Mouse (Mus musculus): Measurements from ENCODE around the gene Errfi1. TPM values are rescaled to one million over a fixed set of nuclear protein-coding genes. Genes with fewer than 3 reads are reported as not detected.
A peak's percentile ranks its signal among the peaks of the same experiment; 100 is the strongest.

The Errfi1 gene
- total and polyA plus RNA-seq, 2 experiments: 259 to 661 TPM

DNA sequence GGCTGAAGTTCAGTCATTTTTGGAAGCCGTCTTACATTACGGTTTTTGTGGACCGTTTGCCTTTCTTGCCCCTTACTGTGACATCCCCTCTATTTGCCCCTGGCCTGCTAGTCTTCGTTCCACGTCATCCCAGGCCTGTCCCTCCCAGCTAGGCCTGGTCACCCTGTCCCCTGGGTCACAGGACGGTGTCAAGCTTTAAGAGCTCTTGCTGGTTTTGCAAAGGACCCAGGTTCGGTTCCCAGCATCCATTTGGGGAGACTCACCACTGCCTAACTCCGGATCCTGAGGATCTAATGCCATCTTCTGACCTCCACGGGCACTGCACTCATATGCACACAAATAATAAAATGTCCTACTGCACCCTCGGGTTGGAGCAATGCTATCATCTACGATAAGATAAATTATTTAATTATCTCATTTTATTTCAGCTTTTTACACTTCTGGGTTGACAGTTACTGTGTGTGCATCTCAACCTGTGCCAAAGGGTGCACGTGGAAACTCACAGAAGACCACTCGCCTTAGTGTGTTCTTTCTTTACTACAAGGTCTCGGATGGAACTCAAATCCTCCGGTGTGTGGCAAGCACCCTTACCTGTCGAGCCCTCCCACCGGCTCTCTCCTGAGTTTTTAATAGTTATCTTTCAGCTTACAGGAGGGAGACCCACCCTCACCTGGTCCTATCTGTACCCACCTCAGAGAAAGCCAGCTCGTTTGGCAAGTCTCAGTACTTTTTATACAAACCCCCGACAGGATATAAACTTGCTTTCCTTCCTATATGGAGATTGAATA, 56.6 kb downstream of the Errfi1 start:
- Histone ChIP-seq H3K79me2 (ENCODE audit: control insufficient read depth, insufficient read depth, low read length) (peaks cover 2% of the 10 kb centered on the region; the same call in 1 of the 2 replicates), H3K9ac (ENCODE audit: low read depth, low read length) (peak overlapping the region; percentile 33), H3K4me3 (ENCODE audit: insufficient read depth, low read depth, low read length) (no peak overlapping the region), H3K27ac (replicated peaks; ENCODE audit: insufficient read depth, low read depth, low read length) (peak overlapping the region; percentile 51), H3K36me3 (ENCODE audit: control insufficient read depth, insufficient read depth, low read length) (no peaks in the 10 kb centered on the region; the same call in 1 of the 2 replicates), H3K4me1 (ENCODE audit: control insufficient read depth, insufficient read depth, low read length) (peaks cover 8% of the 10 kb centered on the region; the same call in 1 of the 2 replicates), H3K27me3 (ENCODE audit: control insufficient read depth, insufficient read depth, low read length) (no peaks in the 10 kb centered on the region)
- DNase-seq (ENCODE audit: extremely low read depth, low read depth, low spot score): no peak
- TF ChIP-seq POLR2A (IDR thresholded peaks at IDR 0.05; ENCODE audit: extremely low read depth, insufficient read depth, low read length): no peak
- 84% methylated on average over 19 of the region's 19 CpGs for WGBS

DNA sequence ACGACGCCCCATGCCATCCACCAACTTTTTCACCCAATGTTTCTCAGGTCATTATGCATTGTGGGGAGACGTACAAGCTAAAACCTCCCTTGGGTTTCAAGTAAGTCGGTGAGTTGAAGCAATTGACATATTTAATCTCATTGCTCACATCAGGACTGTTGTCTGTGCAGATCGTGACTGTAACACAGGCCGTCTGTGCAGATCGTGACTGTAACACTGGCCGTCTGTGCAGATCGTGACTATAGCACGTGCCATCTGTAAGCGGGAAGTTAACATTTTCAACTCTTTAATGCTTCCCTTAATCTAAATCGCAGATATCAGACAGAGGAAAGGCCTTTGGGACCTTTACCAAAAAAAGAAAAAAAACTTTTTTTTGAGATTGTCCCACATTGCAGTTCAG, 60.0 kb downstream of the Errfi1 start:
- no peak for TF ChIP-seq POLR2A (IDR thresholded peaks at IDR 0.05; ENCODE audit: extremely low read depth, insufficient read depth, low read length)
- no peak for TF ChIP-seq CTCF (IDR thresholded peaks at IDR 0.05; ENCODE audit: low read depth, low read length)
- no peaks in the 10 kb centered on the region for H3K79me2 ChIP-seq (ENCODE audit: control insufficient read depth, insufficient read depth, low read length)
- H3K27me3 ChIP-seq (ENCODE audit: control insufficient read depth, insufficient read depth, low read length): no peaks in the 10 kb centered on the region
- peak overlapping the region; percentile 81 for H3K9ac ChIP-seq (ENCODE audit: low read depth, low read length)
- 13% methylated on average over 12 of the region's 12 CpGs for whole genome bisulfite sequencing
- DNase-seq (ENCODE audit: extremely low read depth, low read depth, low spot score): peak; percentile 39
- H3K4me1 ChIP-seq (ENCODE audit: control insufficient read depth, insufficient read depth, low read length): peaks cover 8% of the 10 kb centered on the region; the same call in 1 of the 2 replicates
- no peaks in the 10 kb centered on the region for H3K36me3 ChIP-seq (ENCODE audit: control insufficient read depth, insufficient read depth, low read length)
- H3K4me3 ChIP-seq (ENCODE audit: insufficient read depth, low read depth, low read length): peak overlapping the region; percentile 79
- H3K27ac ChIP-seq (replicated peaks; ENCODE audit: insufficient read depth, low read depth, low read length): peak overlapping the region; percentile 83

DNA sequence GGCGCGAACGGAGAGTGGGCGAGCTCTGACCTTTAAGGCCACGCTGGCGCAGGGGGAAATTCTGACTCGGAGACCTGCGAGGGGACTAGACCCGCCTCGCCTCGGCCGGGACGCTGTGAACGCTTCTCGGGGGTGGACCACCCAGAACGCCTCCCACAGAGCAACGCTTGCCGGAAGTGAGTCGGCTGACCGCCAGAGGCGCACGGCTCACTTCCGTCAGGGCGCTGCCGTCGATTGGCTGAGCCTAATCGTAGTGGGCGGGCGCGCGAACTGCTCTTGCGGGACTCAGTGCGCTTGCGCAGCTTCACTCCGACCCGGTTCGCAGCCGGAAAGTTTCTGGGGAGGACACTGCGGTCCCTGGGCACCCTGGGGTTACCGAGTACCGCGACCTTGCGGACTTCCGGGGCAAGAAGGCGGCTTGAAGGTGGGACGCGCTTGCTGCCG, 60.6 kb downstream of the Errfi1 start, which contains the start of the genes Park7 and Tnfrsf9:
Park7 (minus strand) TSS at position 148 of the 444 bp plus-strand sequence.
Tnfrsf9 (plus strand) TSS at position 273 of the 444 bp plus-strand sequence.
- Histone ChIP-seq H3K4me3 (ENCODE audit: insufficient read depth, low read depth, low read length) (peak within 1 kb of the TSS; percentile 79), H3K79me2 (ENCODE audit: control insufficient read depth, insufficient read depth, low read length) (no peaks in the 10 kb centered on the region), H3K27ac (replicated peaks; ENCODE audit: insufficient read depth, low read depth, low read length) (peak within 1 kb of the TSS; percentile 83), H3K4me1 (ENCODE audit: control insufficient read depth, insufficient read depth, low read length) (peaks cover 8% of the 10 kb centered on the region; the same call in 1 of the 2 replicates), H3K27me3 (ENCODE audit: control insufficient read depth, insufficient read depth, low read length) (no peaks in the 10 kb centered on the region), H3K9ac (ENCODE audit: low read depth, low read length) (peak within 1 kb of the TSS; percentile 81), H3K36me3 (ENCODE audit: control insufficient read depth, insufficient read depth, low read length) (no peaks in the 10 kb centered on the region)
- under 1% methylated on average over 48 of the region's 48 CpGs for WGBS
- peak; percentile 93 for DNase-seq (ENCODE audit: extremely low read depth, low read depth, low spot score)
- peak; percentile 69 for TF ChIP-seq CTCF (IDR thresholded peaks at IDR 0.05; ENCODE audit: low read depth, low read length)
- TF ChIP-seq POLR2A (IDR thresholded peaks at IDR 0.05; ENCODE audit: extremely low read depth, insufficient read depth, low read length): peak; percentile 76

DNA sequence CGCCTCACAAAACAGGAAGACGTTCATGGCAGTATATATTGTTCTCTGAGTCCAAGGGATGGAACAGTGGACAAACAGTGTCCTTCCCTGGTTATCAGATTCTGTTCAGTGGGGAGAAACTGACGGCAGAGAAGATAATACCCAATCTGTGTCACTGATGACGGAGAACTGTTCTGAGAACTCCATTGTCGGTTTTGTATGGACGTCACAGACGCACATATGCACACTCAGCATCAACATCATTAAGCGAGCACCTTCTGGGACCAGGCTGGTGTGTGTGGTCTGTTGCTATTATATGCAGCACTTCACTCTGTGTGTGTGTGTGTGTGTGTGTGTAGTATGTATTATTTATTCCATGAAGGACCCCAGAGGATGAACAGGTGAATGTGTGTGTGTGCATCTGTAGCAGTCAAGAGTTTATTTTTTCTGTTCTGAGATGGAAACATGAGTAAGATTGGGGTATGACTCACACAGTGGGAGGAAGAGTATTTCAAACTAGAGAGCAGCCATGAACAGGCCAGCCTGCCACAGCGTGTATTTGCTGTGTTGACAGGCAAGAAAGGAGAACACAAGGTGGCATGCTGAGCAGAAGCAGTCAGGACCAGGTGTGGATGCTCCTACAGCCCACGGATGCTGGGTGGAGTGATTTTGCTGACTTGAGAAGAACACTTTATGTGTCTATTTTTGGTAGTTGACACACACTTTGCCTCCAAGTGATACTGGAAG, 61.6 kb downstream of the Errfi1 start:
- no peaks in the 10 kb centered on the region for H3K36me3 ChIP-seq (ENCODE audit: control insufficient read depth, insufficient read depth, low read length)
- H3K79me2 ChIP-seq (ENCODE audit: control insufficient read depth, insufficient read depth, low read length): no peaks in the 10 kb centered on the region
- no peak for TF ChIP-seq CTCF (IDR thresholded peaks at IDR 0.05; ENCODE audit: low read depth, low read length)
- no peak for TF ChIP-seq POLR2A (IDR thresholded peaks at IDR 0.05; ENCODE audit: extremely low read depth, insufficient read depth, low read length)
- H3K4me1 ChIP-seq (ENCODE audit: control insufficient read depth, insufficient read depth, low read length): peaks cover 8% of the 10 kb centered on the region; the same call in 1 of the 2 replicates
- H3K27ac ChIP-seq (replicated peaks; ENCODE audit: insufficient read depth, low read depth, low read length): peak overlapping the region; percentile 47
- 60% methylated on average over 10 of the region's 10 CpGs for WGBS
- H3K4me3 ChIP-seq (ENCODE audit: insufficient read depth, low read depth, low read length): peak overlapping the region; percentile 44
- H3K9ac ChIP-seq (ENCODE audit: low read depth, low read length): peak overlapping the region; percentile 49
- H3K27me3 ChIP-seq (ENCODE audit: control insufficient read depth, insufficient read depth, low read length): no peaks in the 10 kb centered on the region
- no peak for DNase-seq (ENCODE audit: extremely low read depth, low read depth, low spot score)

- Histone ChIP-seq H3K27ac (replicated peaks; ENCODE audit: insufficient read depth, low read depth, low read length) (no peak overlapping the region), H3K4me3 (ENCODE audit: insufficient read depth, low read depth, low read length) (no peak overlapping the region), H3K79me2 (ENCODE audit: control insufficient read depth, insufficient read depth, low read length) (no peaks in the 10 kb centered on the region), H3K27me3 (ENCODE audit: control insufficient read depth, insufficient read depth, low read length) (no peaks in the 10 kb centered on the region), H3K4me1 (ENCODE audit: control insufficient read depth, insufficient read depth, low read length) (peaks cover 8% of the 10 kb centered on the region; the same call in 1 of the 2 replicates), H3K36me3 (ENCODE audit: control insufficient read depth, insufficient read depth, low read length) (no peaks in the 10 kb centered on the region), H3K9ac (ENCODE audit: low read depth, low read length) (no peak overlapping the region)
- no peak for DNase-seq (ENCODE audit: extremely low read depth, low read depth, low spot score)
- TF ChIP-seq CTCF (IDR thresholded peaks at IDR 0.05; ENCODE audit: low read depth, low read length): no peak
- TF ChIP-seq POLR2A (IDR thresholded peaks at IDR 0.05; ENCODE audit: extremely low read depth, insufficient read depth, low read length): no peak
- 84% methylated on average over 8 of the region's 8 CpGs for WGBS
These were observed 63.8 kb downstream of the Errfi1 start for GRCm38 (mm10) chr4:150917336-150918027.

Other genes starting within 250 kb of the Errfi1 start
- not detected in 2 replicates for gene Slc45a1, start 201.7 kb upstream of the Errfi1 start, total RNA-seq (2014; rRNA removed)
- not detected in 2 replicates for gene Slc45a1, start 201.7 kb upstream of the Errfi1 start, polyA plus RNA-seq (2012; rRNA removed)
- gene Park7, start 60.5 kb downstream of the Errfi1 start, total RNA-seq (2014; rRNA removed): 281 and 324 TPM in 2 replicates
- 148 and 191 TPM in 2 replicates for gene Park7, start 60.5 kb downstream of the Errfi1 start, polyA plus RNA-seq (2012; rRNA removed)
- gene Tnfrsf9, start 60.6 kb downstream of the Errfi1 start, total RNA-seq (2014; rRNA removed): 0.07 and 0.09 TPM in 2 replicates
- gene Tnfrsf9, start 60.6 kb downstream of the Errfi1 start, polyA plus RNA-seq (2012; rRNA removed): 0.05 and 0.15 TPM in 2 replicates
- gene Uts2, start 143.2 kb downstream of the Errfi1 start, total RNA-seq (2014; rRNA removed): not detected in 2 replicates
- gene Uts2, start 143.2 kb downstream of the Errfi1 start, polyA plus RNA-seq (2012; rRNA removed): not detected in 2 replicates
- 23.2 and 28.9 TPM in 2 replicates for gene Per3, start 190.7 kb downstream of the Errfi1 start, total RNA-seq (2014; rRNA removed)
- gene Per3, start 190.7 kb downstream of the Errfi1 start, polyA plus RNA-seq (2012; rRNA removed): 1.6 and 4.0 TPM in 2 replicates
- gene Vamp3, start 204.0 kb downstream of the Errfi1 start, total RNA-seq (2014; rRNA removed): 16.4 and 18.4 TPM in 2 replicates
- gene Vamp3, start 204.0 kb downstream of the Errfi1 start, polyA plus RNA-seq (2012; rRNA removed): 5.8 and 5.9 TPM in 2 replicates
- not detected in 2 replicates for gene Gm13090, start 235.7 kb downstream of the Errfi1 start, total RNA-seq (2014; rRNA removed)
- gene Gm13090, start 235.7 kb downstream of the Errfi1 start, polyA plus RNA-seq (2012; rRNA removed): not detected in 2 replicates